Mouse (Mus musculus): ENCODE measurements at regions not wholly inside any gene's neighbourhood (a gene's known extent, or its start where the extent isn't known, plus 50 kb on each side); places are given as distances from the start of the nearest gene placed in this dataset.
A peak's percentile ranks its signal among the peaks of the same experiment; 100 is the strongest.

DNA sequence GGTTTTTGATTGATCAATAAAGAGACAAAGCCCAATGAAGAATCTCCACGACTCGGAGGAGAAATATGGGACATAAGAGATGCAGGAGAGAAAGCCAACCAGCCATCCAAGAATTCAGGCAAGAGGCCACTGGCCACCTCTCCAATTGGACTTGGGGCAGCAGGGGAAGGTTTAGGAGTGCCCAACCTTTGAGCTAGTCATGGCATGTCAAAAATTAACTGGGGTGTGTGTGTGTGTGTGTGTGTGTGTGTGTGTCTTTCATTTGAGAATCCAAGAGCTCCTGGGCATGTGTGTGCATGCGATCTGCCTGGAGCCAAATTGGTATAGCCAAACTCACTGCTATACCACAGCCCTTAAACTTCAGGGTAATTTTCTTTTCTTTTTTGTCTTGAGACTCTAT lies 51.6 kb upstream of the Cecr2 start:
- no peak overlapping the region for H3K27ac ChIP-seq (ENCODE audit: low read depth, low read length)
- H3K4me1 ChIP-seq (replicated peaks; ENCODE audit: control insufficient read depth, insufficient read depth, low read length), result no peaks in the 10 kb centered on the region
- H3K36me3 ChIP-seq (ENCODE audit: control insufficient read depth, insufficient read depth, low read length), result no peaks in the 10 kb centered on the region
- 89% methylated on average over 3 of the region's 3 CpGs for WGBS
- H3K9me3 ChIP-seq (ENCODE audit: control insufficient read depth, low read length), result no peaks in the 10 kb centered on the region
- H3K9ac ChIP-seq (ENCODE audit: low read length), result no peak overlapping the region
- H3K4me3 ChIP-seq (ENCODE audit: low read depth, low read length), result no peak overlapping the region
- ATAC-seq (replicated peaks; ENCODE audit: low FRiP score) (no peak), DNase-seq (ENCODE audit: low spot score) (no peak)
- H3K27me3 ChIP-seq (ENCODE audit: control insufficient read depth, insufficient read depth, low read length), result no peaks in the 10 kb centered on the region
- H3K4me2 ChIP-seq (ENCODE audit: low read depth, low read length, severe bottlenecking), result no peak overlapping the region

DNA sequence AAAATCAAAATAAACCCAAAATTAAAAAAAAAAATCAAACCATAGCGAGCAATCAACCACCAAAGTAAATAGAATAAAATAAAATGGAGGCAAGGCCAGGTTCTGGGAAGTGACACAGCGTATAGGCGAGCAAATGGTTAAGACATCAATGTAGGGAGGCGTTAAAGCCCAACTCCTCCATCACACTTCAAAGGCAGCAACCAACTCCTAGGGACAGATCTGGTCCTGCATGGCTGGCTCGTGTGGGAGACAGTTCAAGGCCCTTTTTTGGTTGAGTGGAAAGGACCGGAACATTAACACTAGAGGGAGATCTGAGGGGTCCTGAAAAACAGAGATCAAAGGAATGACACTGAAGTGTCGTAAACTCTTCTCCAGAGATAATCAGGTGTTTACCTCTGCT lies 53.8 kb upstream of the Cecr2 start:
- no peak overlapping the region for H3K4me3 ChIP-seq (ENCODE audit: low read depth, low read length)
- no peak overlapping the region for H3K4me2 ChIP-seq (ENCODE audit: low read depth, low read length, severe bottlenecking)
- H3K27me3 ChIP-seq (ENCODE audit: control insufficient read depth, insufficient read depth, low read length), result no peaks in the 10 kb centered on the region
- no peak overlapping the region for H3K9ac ChIP-seq (ENCODE audit: low read length)
- H3K9me3 ChIP-seq (ENCODE audit: control insufficient read depth, low read length), result no peaks in the 10 kb centered on the region
- H3K36me3 ChIP-seq (ENCODE audit: control insufficient read depth, insufficient read depth, low read length), result no peaks in the 10 kb centered on the region
- WGBS, result 85% methylated on average over 7 of the region's 7 CpGs
- no peaks in the 10 kb centered on the region for H3K4me1 ChIP-seq (replicated peaks; ENCODE audit: control insufficient read depth, insufficient read depth, low read length)
- no peak for DNase-seq (ENCODE audit: low spot score)
- no peak for ATAC-seq (replicated peaks; ENCODE audit: low FRiP score)
- H3K27ac ChIP-seq (ENCODE audit: low read depth, low read length), result no peak overlapping the region

DNA sequence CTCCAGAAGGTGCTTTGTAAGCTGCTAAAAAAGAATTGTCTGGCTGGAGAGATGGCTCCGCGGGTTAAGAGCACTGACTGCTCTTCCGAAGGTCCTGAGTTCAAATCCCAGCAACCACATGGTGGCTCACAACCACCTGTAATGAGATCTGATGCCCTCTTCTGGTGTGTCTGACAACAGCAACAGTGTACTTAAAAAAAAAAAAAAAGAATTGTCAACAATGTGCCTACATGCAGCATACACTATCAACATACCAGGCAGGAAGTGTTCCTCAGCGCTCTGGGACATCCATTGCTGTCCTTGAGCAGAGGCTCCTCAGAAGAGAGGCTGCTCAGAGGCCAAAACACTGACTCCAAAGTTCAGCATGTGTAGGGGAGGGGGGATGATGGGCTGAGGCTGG lies 56.3 kb upstream of the Cecr2 start:
- H3K27me3 ChIP-seq (ENCODE audit: control insufficient read depth, insufficient read depth, low read length), result no peaks in the 10 kb centered on the region; the same call in 1 of the 2 replicates
- ATAC-seq (replicated peaks; ENCODE audit: low FRiP score), result no peak
- WGBS, result 89% methylated on average over 4 of the region's 4 CpGs
- DNase-seq (ENCODE audit: low spot score), result no peak
- H3K9me3 ChIP-seq (ENCODE audit: control insufficient read depth, low read length), result no peaks in the 10 kb centered on the region
- H3K4me3 ChIP-seq (ENCODE audit: low read depth, low read length), result no peak overlapping the region
- no peaks in the 10 kb centered on the region for H3K36me3 ChIP-seq (ENCODE audit: control insufficient read depth, insufficient read depth, low read length)
- no peak overlapping the region for H3K9ac ChIP-seq (ENCODE audit: low read length)
- no peak overlapping the region for H3K27ac ChIP-seq (ENCODE audit: low read depth, low read length)
- H3K4me1 ChIP-seq (replicated peaks; ENCODE audit: control insufficient read depth, insufficient read depth, low read length), result 0 out of 2 replicates have a peak, but pooled peaks cover under 1% of the 10 kb centered on the region
- no peak overlapping the region for H3K4me2 ChIP-seq (ENCODE audit: low read depth, low read length, severe bottlenecking)

DNA sequence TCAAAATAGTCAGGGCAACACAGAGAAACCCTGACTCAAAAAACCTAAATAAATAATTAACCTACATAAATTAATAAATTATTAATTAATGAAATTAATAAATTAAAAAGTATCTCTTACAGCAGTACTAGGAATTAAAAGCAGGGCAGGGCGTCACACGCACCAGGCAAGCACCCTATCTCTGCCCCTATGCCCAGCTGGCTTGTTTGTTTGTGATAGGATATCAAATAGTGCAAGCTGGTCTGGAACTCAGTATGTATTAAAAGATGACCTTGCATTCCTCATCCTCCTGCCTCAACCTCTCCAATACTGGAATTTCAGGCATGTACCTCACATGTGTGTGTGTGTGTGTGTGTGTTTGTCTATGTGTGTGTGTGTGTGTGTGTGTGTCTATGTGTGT lies 60.7 kb upstream of the Cecr2 start:
- no peak overlapping the region for H3K9ac ChIP-seq (ENCODE audit: low read length)
- WGBS, result 92% methylated on average over 2 of the region's 2 CpGs
- ATAC-seq (replicated peaks; ENCODE audit: low FRiP score), result no peak

DNA sequence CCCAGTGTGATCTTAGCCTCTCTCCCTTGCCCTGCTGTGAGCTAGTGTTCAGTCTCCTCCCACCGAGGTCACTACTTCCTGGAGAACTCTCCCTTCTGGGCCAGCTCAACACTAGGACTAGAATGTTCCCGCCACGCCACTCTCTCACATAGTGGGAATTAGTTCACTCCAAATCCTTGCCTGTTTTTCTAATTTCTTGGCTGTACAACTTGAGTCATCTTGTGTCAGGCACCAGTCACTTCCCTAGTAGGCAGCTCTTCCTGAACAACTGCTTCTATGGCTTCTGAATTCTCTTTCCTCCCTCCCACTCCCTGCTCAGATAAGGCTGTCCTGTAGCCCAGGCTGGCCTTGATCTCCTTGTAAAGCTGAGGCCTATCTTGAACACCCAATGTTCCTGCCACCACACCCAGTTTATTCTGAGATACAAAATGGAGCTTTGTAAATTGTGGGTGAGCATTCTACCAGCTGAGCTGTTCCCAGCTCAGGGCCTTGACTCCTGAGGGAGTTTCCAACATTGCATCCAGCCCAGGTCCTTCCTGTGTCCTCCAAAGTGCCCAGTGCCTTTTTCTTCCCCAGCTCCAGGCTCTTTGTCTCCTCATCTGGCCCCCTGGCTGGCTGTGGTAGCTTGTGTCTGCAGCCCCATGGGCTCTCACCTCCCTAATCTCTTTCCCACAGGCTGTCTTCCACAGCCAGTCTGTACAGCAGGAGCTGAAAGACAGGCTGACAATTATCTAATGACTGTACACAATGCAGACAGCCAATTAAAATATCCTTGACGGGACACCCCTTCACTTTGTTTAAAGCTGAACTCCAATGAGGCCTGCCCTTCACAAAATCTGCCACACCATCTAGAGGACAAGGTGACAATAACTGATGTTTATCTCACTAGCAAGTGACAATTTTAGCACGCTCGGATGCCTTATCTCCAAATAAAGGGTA lies 61.9 kb upstream of the Cecr2 start:
- DNase-seq (ENCODE audit: low spot score) (no peak), ATAC-seq (replicated peaks; ENCODE audit: low FRiP score) (peak; percentile 78)
- WGBS, result 33% methylated on average over 6 of the region's 6 CpGs
- H3K27ac ChIP-seq (ENCODE audit: low read depth, low read length), result 0 out of 2 replicates have a peak overlapping the region, but pooled peaks have one; percentile 37
- no peaks in the 10 kb centered on the region; the same call in 1 of the 2 replicates for H3K27me3 ChIP-seq (ENCODE audit: control insufficient read depth, insufficient read depth, low read length)
- peaks cover 8% of the 10 kb centered on the region; the same call in 1 of the 2 replicates for H3K4me1 ChIP-seq (replicated peaks; ENCODE audit: control insufficient read depth, insufficient read depth, low read length)
- no peaks in the 10 kb centered on the region for H3K36me3 ChIP-seq (ENCODE audit: control insufficient read depth, insufficient read depth, low read length)
- no peak overlapping the region for H3K4me2 ChIP-seq (ENCODE audit: low read depth, low read length, severe bottlenecking)
- H3K9ac ChIP-seq (ENCODE audit: low read length), result no peak overlapping the region
- no peaks in the 10 kb centered on the region for H3K9me3 ChIP-seq (ENCODE audit: control insufficient read depth, low read length)
- H3K4me3 ChIP-seq (ENCODE audit: low read depth, low read length), result no peak overlapping the region

More for the DNA sequence above, 60.7 kb upstream of the Cecr2 start:
- H3K27ac ChIP-seq (ENCODE audit: low read depth, low read length), result no peak overlapping the region
- no peaks in the 10 kb centered on the region for H3K36me3 ChIP-seq (ENCODE audit: control insufficient read depth, insufficient read depth, low read length)
- DNase-seq (ENCODE audit: low spot score), result no peak
- H3K4me3 ChIP-seq (ENCODE audit: low read depth, low read length), result no peak overlapping the region
- no peaks in the 10 kb centered on the region for H3K9me3 ChIP-seq (ENCODE audit: control insufficient read depth, low read length)
- H3K27me3 ChIP-seq (ENCODE audit: control insufficient read depth, insufficient read depth, low read length), result no peaks in the 10 kb centered on the region; the same call in 1 of the 2 replicates
- H3K4me1 ChIP-seq (replicated peaks; ENCODE audit: control insufficient read depth, insufficient read depth, low read length), result peaks cover 8% of the 10 kb centered on the region; the same call in 1 of the 2 replicates
- H3K4me2 ChIP-seq (ENCODE audit: low read depth, low read length, severe bottlenecking), result no peak overlapping the region

DNA sequence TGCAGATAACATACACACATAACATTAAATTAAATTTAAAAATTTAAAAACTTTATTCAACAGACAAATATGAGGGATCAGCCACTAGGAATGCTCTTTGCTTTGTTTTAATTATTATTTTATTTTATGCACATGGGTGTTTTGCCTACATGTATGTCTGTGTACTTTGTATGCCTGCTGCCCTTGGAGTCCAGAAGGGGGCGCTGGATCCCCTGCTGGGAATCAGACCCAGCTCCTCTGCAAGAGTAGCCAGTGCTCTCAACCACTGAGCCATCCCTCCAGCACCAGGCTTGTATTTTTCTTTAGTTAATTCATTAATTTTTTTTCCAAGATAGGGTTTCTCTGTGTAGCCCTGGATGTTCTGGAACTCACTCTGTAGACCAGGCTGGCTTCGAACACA lies 62.7 kb upstream of the Cecr2 start:
- H3K9me3 ChIP-seq (ENCODE audit: control insufficient read depth, low read length), result no peaks in the 10 kb centered on the region
- ATAC-seq (replicated peaks; ENCODE audit: low FRiP score) (no peak), DNase-seq (ENCODE audit: low spot score) (peak; percentile 66)
- H3K4me3 ChIP-seq (ENCODE audit: low read depth, low read length), result no peak overlapping the region
- H3K9ac ChIP-seq (ENCODE audit: low read length), result no peak overlapping the region
- WGBS, result 47% methylated on average over 2 of the region's 2 CpGs
- H3K4me1 ChIP-seq (replicated peaks; ENCODE audit: control insufficient read depth, insufficient read depth, low read length), result peaks cover 8% of the 10 kb centered on the region; the same call in 1 of the 2 replicates
- H3K27ac ChIP-seq (ENCODE audit: low read depth, low read length), result no peak overlapping the region
- H3K36me3 ChIP-seq (ENCODE audit: control insufficient read depth, insufficient read depth, low read length), result no peaks in the 10 kb centered on the region
- H3K4me2 ChIP-seq (ENCODE audit: low read depth, low read length, severe bottlenecking), result no peak overlapping the region
- no peaks in the 10 kb centered on the region; the same call in 1 of the 2 replicates for H3K27me3 ChIP-seq (ENCODE audit: control insufficient read depth, insufficient read depth, low read length)

DNA sequence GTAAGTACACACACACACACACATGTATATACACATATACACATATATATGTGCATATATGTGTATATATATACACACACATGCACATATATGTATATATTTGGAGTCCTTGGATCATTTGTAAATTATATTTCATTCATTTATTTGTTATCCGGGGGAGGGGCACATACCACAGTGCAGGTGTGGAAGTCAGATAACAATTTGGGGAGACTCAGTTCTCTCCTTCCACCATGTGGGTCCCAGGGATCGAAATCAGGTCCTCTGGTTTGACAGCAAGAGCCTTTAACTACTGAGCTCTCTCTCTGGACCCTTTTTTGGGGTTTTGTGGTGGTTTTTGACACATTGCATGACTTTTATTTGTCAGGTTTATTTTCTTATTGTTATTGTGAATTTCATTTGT lies 65.8 kb upstream of the Cecr2 start:
- H3K9ac ChIP-seq (ENCODE audit: low read length), result no peak overlapping the region
- no peaks in the 10 kb centered on the region for H3K36me3 ChIP-seq (ENCODE audit: control insufficient read depth, insufficient read depth, low read length)
- H3K27me3 ChIP-seq (ENCODE audit: control insufficient read depth, insufficient read depth, low read length), result no peaks in the 10 kb centered on the region
- H3K4me3 ChIP-seq (ENCODE audit: low read depth, low read length), result no peak overlapping the region
- H3K4me2 ChIP-seq (ENCODE audit: low read depth, low read length, severe bottlenecking), result no peak overlapping the region
- ATAC-seq (replicated peaks; ENCODE audit: low FRiP score), result no peak
- no peak for DNase-seq (ENCODE audit: low spot score)
- no peak overlapping the region for H3K27ac ChIP-seq (ENCODE audit: low read depth, low read length)
- peaks cover 8% of the 10 kb centered on the region; the same call in 1 of the 2 replicates for H3K4me1 ChIP-seq (replicated peaks; ENCODE audit: control insufficient read depth, insufficient read depth, low read length)
- H3K9me3 ChIP-seq (ENCODE audit: control insufficient read depth, low read length), result no peaks in the 10 kb centered on the region
- WGBS, result 82% methylated on average over 2 of the region's 2 CpGs

DNA sequence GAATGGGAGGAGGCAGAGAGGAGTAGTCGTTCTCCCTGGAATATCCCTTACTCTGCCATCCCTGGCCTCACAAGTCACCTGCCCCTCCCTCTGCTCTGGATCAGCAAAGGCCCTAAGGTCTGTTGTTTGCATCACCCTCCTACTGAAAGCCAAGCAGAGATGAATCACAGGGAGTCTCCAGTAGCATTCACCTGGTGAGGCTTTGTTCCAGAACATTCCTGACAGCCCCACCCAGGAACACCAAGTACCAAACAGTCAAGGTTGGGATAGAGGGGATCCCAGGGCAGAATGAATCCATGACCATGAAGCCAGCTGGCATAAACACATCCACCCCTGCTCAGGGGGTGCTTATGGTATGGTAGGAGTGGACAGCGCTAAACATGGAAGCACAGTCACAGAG lies 67.4 kb upstream of the Hdhd5 start:
- H3K27ac ChIP-seq (ENCODE audit: low read depth, low read length), result no peak overlapping the region
- H3K36me3 ChIP-seq (ENCODE audit: control insufficient read depth, insufficient read depth, low read length), result no peaks in the 10 kb centered on the region
- H3K4me2 ChIP-seq (ENCODE audit: low read depth, low read length, severe bottlenecking), result no peak overlapping the region
- H3K4me1 ChIP-seq (replicated peaks; ENCODE audit: control insufficient read depth, insufficient read depth, low read length), result no peaks in the 10 kb centered on the region
- no peaks in the 10 kb centered on the region for H3K9me3 ChIP-seq (ENCODE audit: control insufficient read depth, low read length)
- no peak overlapping the region for H3K9ac ChIP-seq (ENCODE audit: low read length)
- no peak overlapping the region for H3K4me3 ChIP-seq (ENCODE audit: low read depth, low read length)
- ATAC-seq (replicated peaks; ENCODE audit: low FRiP score) (no peak), DNase-seq (ENCODE audit: low spot score) (no peak)
- 73% methylated on average over 2 of the region's 2 CpGs for WGBS
- no peaks in the 10 kb centered on the region for H3K27me3 ChIP-seq (ENCODE audit: control insufficient read depth, insufficient read depth, low read length)

DNA sequence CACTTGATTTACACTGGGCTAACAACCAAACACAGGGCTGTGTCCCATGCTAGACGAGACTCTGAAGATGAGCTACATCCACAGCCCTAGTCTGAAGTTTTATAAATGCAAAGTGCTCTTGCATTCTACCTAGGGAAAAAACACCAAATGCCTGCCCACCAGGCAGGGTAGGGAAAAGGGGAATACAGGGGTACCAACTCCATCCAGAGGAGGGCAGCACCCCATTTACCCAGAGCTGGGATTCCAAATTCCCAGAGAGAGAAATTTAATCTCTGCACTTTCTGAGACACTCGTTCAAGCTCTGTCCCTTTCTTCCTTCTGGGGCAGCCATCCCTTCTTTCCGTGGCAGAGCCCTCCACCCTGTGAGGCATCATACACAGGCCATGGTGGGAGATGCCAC lies 66.8 kb upstream of the Hdhd5 start:
- 36% methylated on average over 3 of the region's 3 CpGs for WGBS

More for the DNA sequence above, 66.8 kb upstream of the Hdhd5 start:
- Histone ChIP-seq H3K4me1 (replicated peaks; ENCODE audit: control insufficient read depth, insufficient read depth, low read length) (no peaks in the 10 kb centered on the region), H3K27ac (ENCODE audit: low read depth, low read length) (no peak overlapping the region), H3K36me3 (ENCODE audit: control insufficient read depth, insufficient read depth, low read length) (no peaks in the 10 kb centered on the region), H3K27me3 (ENCODE audit: control insufficient read depth, insufficient read depth, low read length) (no peaks in the 10 kb centered on the region), H3K9me3 (ENCODE audit: control insufficient read depth, low read length) (no peaks in the 10 kb centered on the region), H3K4me3 (ENCODE audit: low read depth, low read length) (no peak overlapping the region), H3K4me2 (ENCODE audit: low read depth, low read length, severe bottlenecking) (no peak overlapping the region), H3K9ac (ENCODE audit: low read length) (no peak overlapping the region)
- no peak for ATAC-seq (replicated peaks; ENCODE audit: low FRiP score)
- DNase-seq (ENCODE audit: low spot score), result no peak

Data from forebrain, embryonic 11.5 days (tissue).